Mouse (Mus musculus): Measurements from ENCODE around the gene Trub2. TPM values are rescaled to one million over a fixed set of nuclear protein-coding genes. Genes with fewer than 3 reads are reported as not detected.
A peak's percentile ranks its signal among the peaks of the same experiment; 100 is the strongest.
"Not testable (repeated sequence)": the region's sequence is repeated elsewhere in the genome, so short reads cannot be mapped to it uniquely, and the experiment has no call there.

Trub2 gene
- total RNA-seq, 2 experiments from 2014 or later: 27.7 to 31.1 TPM

DNA sequence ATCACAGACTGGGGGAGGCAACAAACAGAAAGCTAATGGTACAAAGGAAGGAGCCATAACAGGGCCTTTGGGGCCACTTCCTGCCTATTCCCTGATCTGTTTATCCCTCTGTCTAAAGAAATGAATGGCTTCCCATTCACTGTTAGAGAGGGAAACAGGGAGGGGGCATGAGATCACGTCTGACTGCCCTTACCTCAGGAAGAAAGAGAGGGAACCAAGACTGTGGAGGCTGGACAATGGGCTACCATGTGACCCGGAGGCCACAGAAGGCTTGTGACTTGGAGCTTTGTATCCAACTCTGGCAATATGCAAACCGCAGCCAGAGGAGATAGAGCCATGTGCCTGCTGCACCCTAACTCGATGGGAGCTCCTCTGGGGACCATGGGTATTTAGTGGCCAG lies 4.0 kb downstream of the Trub2 start:
- ATAC-seq (replicated peaks; ENCODE audit: low FRiP score, poor library complexity, severe bottlenecking): no peak

DNA sequence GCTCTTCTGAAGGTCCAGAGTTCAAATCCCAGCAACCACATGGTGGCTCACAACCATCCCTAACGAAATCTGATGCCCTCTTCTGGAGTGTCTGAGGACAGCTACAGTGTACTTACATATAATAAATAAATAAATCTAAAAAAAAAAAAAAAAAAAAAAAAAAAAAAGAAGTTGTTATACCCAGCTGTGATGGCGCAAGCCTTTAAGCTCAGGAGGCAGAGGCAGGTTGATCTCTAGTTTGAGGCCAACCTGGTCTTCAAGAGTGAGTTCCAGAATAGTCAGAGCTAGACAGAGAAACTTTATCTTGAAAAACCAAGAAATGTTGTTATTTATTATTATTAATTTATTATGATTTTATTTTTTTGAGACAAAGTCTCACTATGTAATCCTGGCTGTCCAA lies 7.0 kb downstream of the Trub2 start:
- ATAC-seq (replicated peaks; ENCODE audit: low FRiP score, poor library complexity, severe bottlenecking): not testable (repeated sequence)

DNA sequence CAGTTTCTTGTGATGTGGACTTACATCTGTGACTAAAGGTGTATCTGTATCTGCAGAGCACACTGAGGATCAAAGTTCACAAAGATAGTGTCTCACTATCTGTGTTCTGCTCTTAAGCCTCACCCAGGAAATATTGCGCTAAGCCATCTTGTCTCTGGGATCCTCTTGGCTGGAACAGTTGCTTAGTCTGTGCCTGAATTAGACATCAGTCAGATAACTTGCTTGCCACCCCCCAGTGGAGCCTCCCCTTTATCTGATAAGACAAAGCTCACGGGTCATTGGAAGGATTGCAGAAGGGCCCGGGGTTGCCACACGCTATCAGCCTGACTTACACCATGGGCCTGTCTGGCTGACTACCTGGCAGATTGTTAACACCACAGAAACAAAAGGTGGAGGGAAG lies 15.0 kb downstream of the Trub2 start:
- no peak for ATAC-seq (replicated peaks; ENCODE audit: low FRiP score, poor library complexity, severe bottlenecking)

DNA sequence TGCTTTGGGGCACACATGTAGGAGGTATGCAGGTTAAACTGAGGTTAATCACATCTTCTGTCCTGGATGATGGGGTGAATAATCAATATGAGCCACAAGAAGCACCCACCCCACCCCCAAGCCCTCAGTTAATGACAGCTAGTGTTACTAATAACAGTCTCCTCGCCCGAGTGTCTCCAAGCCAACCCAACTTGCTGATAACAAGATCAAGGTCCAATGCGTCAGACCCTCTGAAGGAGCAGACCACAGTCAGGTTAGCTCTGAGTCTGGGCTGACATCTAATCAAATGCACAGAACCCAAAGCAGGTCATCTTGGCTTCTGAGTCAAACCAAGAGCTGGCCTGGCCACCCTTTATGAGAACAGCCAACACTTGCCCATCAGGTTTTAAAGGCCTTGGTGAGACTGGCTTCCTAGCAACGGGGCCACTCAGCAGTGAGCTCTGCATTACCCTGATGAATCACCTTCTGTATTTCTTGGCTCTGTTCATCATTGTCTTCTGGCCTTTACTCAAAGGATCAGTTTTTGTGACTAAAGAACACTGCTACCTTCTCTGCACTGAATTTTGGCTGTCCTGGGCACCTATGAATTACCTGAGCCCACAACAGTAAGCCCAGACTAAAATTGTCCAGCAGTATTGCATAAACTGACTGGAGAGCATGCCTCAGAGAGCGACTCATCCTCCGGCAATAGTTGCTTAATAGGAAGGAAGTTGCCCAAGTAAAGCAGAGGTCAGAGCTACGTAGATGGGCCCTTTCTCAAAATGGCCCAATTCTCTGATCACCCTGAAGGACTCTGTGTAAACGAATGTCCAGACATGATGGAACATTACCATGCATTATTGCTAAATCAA lies 16.5 kb downstream of the Trub2 start:
- no peak for ATAC-seq (replicated peaks; ENCODE audit: low FRiP score, poor library complexity, severe bottlenecking)

DNA sequence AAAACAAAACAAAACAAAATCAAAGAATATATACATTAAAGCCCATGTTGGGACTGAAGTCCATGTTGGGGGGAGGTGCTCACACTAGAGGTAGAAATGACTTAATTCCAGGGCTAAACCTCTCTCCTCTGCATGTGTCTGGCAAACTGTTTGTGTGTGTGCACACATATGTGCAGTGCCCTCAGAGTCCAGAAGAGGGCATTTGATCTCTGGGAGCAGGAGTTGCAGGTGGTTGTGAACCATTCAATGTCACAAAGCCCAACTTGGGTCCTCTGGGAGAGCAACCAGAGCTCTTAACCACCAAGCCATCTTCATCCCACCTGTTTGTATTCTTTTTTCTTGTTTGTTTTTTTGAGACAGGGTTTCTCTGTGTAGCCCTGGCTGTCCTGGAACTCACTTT lies 18.1 kb downstream of the Trub2 start:
- no peak for ATAC-seq (replicated peaks; ENCODE audit: low FRiP score, poor library complexity, severe bottlenecking)

DNA sequence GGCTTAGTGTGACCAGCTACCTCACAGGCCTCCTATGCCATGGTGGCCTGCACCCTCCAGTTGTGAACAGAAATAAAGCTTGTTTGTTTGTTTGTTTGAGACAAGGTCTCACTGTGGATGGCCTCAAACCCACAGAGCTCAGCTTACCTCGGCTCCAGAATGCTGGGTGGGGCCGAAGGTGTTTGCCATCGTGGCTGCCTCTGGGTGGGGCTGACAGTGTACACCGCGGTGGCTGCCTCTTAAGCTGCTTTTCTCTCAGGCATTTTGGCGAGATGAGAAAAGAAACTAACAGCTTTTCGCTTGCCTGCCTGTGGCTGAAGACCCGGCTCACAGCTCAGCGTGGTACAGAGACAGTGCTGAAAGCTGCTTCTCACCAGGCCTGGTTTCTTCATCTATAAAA lies 19.4 kb downstream of the Trub2 start:
- ATAC-seq (replicated peaks; ENCODE audit: low FRiP score, poor library complexity, severe bottlenecking): no peak

DNA sequence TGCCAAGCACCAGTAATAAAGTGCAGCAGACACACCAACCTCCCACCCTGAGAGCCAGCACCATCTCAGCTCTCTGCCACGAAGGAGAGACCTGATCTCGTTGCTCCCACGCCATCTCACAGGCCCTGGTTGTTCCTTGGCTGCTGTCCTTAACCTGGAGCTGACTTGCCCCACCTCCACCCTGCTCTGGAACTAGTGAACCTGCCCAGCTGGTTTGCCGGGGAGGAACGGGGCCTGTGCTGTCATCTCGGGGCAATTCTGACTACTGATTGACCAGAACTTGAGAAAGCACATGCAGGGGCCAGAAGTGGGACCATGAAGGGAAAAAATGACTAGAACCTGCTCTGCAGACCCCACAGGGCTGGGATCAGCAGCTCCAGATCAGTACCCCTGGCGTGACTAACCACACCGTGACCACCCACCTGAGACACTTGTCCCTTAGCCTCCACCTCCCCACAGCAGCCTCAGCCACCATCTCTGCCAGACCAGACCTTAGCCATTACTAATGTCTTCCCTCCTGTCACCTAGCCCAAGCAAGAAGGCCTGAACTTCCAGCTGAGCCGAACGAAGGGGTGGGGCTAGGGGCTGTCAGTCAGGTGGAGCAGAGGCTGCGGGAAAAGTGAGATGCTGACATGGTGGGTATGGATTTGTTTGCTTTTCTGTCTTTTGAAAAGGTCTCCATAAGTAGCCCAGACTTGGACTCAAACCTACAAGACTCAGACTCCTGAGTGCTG lies 20.2 kb downstream of the Trub2 start:
- no peak for ATAC-seq (replicated peaks; ENCODE audit: low FRiP score, poor library complexity, severe bottlenecking)

DNA sequence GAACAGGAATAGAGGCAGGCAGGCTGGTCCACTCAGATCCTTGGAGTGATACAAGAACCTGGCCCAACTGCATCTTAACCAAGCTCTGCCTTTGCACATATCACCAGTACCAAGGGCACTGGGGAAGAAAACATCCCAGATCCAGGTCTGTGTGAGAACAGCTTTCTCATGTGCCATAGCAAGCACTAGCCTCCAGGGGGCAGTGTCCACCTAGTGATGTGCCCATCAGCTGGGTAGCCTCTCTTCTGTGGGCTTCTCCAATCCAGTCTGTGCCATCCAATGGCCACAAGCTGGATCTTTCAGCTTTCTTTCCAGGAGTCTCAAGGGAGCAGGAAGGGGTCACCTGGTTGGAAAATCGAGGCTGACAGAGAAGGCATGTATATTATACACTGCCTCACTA lies 23.5 kb downstream of the Trub2 start:
- peak; percentile 85 for ATAC-seq (replicated peaks; ENCODE audit: low FRiP score, poor library complexity, severe bottlenecking)

DNA sequence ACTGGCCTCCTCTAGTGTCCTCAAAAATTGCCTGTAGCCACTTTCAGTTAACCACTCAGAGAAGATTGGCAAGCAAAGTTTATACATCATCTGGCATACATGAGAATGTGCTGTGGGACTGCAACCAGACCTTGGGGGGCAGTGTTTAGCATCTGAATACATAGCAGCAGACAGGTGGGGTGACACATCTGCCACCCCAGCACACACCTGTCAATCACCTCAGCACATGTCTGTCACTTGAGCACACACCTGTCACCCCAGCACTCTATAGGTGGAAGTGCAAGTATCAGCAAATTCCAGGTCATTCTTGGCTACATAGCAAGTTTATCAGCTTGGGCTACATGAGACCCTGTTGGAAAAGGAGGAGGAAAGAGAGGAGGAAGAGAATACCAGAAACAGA lies 32.6 kb downstream of the Trub2 start:
- ATAC-seq (replicated peaks; ENCODE audit: low FRiP score, poor library complexity, severe bottlenecking): no peak

DNA sequence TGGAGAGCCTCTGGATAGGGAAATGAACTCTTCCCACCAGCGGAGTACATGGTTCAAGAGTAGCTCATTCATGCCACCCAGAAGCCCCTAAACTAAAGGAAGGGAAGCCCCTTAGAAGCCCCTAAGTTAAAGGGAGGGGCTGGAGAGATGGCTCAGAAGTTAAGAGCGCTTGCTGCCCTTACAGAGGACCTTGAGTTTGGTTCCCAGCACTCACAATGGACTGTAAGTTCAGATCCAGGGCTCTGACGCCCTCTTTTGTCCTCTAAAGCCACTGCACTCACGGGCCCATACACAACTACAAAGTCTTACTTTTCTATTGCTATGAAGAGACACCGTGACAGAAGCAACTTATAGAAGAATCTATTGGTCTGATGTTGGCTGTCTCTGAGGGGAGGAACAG lies 35.9 kb downstream of the Trub2 start:
- no peak for ATAC-seq (replicated peaks; ENCODE audit: low FRiP score, poor library complexity, severe bottlenecking)

DNA sequence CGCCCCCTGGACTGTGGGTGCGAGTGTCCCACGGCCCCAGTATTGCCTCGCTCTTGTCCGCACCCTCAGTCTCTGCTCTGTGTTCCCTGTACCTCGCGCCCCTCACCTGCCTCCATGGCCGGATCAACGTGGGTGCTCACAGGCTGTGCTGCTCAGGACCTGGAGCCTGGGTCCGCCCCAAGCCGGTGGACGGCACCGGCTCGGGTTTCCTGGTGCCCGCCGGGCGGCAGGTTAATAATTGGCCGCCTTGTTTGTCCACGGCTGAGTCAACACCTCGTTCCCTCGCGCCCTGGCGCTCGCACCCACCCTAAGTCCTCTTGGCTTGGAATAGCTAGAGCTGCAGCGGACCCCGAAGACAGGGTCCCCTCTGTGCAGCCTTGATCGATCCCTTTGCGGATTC lies 36.8 kb downstream of the Trub2 start, which contains the start of gene Gm13420:
TSS of gene Gm13420 (minus strand) at position 189 of the 400 bp plus-strand sequence.
- no peak for ATAC-seq (replicated peaks; ENCODE audit: low FRiP score, poor library complexity, severe bottlenecking)

DNA sequence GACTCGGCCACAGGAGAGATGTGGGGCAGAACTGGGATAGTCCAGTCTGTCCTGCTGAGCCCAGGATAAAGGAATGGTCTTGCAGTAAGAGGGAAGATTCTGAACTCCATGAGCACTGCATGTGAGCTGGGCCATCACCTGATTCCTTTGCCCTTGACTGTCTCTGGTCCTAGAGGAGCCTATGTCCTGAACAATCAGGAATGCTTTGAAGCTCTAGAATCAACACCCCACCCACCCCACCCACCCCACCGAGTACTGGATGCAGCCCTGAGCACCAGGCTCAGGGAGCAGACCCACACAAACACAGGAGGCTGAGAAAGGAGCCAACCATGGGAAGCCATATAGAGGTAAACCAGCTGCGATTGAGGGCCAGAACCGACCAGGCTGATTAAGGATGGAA lies 39.8 kb downstream of the Trub2 start:
- no peak for ATAC-seq (replicated peaks; ENCODE audit: low FRiP score, poor library complexity, severe bottlenecking)

DNA sequence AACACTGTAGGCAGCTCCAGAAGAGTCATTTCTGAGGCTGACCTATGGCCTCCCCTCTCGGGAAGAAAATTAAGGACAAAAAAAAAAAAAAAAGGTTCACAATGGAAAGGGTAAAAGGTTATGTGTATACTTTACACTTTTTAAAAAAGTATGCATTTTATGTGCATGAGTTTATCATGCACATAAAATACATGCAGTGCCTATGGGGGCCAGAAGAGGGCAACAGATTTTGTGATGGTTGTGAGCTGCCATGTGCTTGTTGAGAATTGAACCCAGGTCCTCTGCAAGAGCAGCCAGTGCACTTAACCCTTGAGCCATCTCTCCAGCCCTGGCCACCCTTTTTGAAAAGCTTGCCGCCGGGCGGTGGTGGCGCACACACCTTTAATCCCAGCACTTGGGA lies 40.5 kb downstream of the Trub2 start:
- no peak for ATAC-seq (replicated peaks; ENCODE audit: low FRiP score, poor library complexity, severe bottlenecking)

DNA sequence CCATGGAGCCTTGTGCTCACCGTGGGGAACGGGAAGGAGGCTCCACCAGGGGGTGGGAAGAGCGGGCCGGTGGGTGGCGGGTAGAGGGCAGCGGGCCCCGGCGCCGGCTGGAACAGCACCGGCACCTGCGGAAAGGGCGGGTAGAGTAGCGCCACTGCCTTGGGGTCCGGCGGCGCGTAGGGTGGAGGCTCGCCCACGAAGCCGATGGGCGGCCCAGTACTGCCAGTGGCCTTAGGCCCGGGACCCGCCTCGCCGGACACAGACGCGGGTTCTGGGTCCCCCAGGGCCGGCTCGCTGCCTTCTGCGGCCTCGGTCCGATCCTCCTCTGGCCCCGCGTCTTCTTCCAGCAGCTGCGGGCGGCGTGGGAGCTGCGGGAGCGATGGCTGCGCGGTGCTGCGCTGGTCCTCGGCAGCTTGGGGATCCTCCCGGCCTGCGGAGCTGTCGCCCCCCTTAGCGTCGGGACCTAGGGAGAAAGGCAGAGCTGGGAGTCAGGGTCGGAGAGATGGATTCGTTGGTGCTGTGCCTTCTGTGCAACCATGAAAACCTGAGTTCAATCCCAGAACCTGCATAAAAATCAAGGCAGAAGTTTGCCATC lies 41.0 kb downstream of the Trub2 start:
- no peak for ATAC-seq (replicated peaks; ENCODE audit: low FRiP score, poor library complexity, severe bottlenecking)

DNA sequence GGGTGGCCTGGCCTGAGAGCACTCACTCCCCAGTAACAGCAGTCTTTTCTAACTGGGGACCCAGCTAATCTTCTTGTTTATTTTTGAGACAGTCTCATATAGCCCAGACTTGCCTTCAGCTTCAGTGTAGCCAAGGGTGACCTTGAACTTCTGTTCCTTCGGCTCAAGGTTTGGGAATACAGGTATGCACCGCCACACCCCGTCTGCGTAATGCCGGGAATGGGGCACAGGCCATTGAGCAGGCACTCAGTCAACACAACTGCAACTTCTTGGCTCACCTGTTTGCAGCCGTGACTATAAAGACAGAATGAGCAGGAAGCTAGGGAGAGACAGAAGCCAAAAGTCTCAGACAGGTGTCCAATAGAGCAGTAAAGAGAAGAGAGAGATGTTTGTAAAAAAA lies 44.0 kb downstream of the Trub2 start:
- no peak for ATAC-seq (replicated peaks; ENCODE audit: low FRiP score, poor library complexity, severe bottlenecking)

DNA sequence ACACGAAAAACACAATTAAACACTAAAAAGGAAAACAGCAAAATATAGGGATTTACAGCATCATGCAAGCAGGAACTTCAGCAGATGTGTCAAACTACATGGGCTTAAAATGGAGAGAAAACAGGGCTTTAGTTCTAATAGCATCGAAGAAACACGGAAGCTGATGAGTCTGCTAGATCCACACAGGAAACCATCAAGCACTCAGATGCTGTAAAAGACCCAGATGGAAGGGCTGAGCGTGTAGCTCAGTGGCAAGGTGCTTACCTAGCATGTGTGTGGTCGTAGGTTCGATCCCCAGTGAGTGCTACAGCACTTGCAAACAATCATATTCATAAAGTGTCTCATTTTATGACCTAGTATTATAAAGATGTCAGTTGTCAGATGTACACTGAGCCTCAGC lies 47.1 kb downstream of the Trub2 start:
- no peak for ATAC-seq (replicated peaks; ENCODE audit: low FRiP score, poor library complexity, severe bottlenecking)

DNA sequence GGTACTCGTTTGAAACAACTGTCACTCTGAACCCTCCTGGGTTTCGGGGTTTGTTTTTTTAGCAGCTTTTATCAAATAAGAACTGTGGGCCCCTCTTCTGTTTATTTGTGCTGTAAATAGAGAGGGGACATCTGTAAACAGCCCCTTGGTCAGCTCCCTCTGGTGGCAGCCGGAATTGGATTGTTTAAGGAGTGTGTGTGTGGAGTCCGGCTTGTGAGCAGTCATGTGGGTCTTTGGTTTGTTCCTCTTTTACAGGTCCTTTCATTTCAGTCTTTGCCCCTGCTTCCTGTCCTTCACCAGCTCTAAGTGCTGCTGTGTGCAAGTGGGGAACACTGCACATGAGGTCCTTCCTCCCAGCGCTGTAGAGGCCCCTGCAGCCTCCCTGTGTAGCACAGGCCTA lies 48.9 kb downstream of the Trub2 start:
- no peak for ATAC-seq (replicated peaks; ENCODE audit: low FRiP score, poor library complexity, severe bottlenecking)

DNA sequence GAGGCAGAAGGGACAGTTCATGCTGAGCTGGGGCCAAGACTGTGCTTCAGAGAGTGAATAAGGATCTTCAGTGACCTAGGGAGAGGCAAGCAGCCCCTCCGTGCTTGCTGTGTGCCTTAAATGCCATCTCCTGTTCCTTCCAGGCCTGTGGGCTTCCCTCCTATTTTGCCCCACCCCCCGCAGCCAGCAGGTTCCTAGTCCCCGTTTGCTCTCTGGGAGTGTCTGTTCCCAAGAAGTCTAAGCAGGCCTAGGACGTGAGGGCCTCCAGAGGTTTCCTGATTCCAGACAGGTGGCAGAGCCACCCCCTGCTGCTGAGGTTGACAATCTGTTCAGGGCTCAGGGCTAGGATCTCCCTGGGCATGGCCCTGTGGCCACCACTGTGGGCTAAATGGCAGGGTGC lies 49.5 kb downstream of the Trub2 start:
- no peak for ATAC-seq (replicated peaks; ENCODE audit: low FRiP score, poor library complexity, severe bottlenecking)

DNA sequence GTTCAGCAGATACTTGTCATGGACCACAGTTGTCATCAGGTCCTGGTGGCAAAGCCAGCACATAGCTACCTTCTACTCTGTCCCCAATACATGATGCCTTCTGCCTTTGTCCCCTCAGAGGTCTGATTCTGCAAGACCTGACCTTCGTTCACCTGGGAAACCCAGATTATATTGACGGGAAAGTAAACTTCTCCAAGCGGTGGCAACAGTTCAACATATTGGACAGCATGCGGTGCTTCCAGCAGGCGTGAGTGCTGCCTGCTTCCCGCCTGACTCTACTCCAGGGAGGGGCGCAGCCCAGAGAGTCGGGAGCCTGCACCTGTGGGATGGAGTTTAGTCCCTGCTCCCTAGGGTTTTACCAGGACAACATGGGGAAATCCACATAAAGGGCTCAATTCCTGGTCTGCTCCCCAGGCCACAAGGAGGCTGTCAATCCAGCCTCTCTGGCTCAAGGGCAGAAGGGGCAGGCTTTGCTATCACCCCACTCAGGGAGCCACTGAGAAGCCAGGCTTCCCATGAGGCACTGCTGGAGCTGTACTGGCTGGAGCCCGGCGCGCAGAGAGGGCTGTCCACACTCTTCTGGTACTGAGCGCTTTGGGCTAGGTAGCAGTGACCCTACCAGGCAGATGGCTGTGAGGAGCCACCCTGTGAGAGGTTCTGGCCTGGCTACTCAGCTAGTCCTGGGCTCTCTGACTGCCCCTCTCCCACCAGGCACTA lies 50.9 kb downstream of the Trub2 start:
- ATAC-seq (replicated peaks; ENCODE audit: low FRiP score, poor library complexity, severe bottlenecking): no peak

DNA sequence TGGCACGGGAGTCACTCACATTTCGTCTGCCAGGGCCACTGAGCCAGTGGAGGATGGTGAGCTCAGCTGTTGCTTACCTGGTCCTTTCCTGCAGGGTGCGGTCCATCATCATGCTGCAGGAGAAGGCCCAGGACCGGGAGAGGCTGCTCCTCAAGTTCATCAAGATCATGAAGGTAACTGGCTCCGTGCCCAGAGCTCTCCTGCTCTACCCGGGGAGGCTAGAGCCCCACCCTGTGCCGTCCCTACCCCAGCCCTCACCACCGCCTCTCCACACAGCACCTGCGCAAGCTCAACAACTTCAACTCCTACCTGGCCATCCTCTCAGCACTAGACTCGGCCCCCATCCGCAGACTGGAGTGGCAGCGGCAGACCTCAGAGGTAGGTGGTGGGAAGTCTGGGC lies 52.6 kb downstream of the Trub2 start:
- no peak for ATAC-seq (replicated peaks; ENCODE audit: low FRiP score, poor library complexity, severe bottlenecking)

All from erythroblast, adult 5-6 weeks (primary cell).